Mouse (Mus musculus) liver, postnatal 0 days (tissue): ENCODE results near the gene Sdsl. TPM values are rescaled to one million over a fixed set of nuclear protein-coding genes. Genes with fewer than 3 reads are reported as not detected.

ENCODE experiments used
- ATAC-seq: fragments of 200-750 bp; cut with Nextera tagmentation; 2 replicates; pipeline ENCODE4 v1.8.0; 2017; ENCODE audit warnings: mild to moderate bottlenecking, moderate library complexity
- DNase-seq: peaks from one replicate; pipeline ENCODE4 v3.0.0-alpha.2; 2016
- H3K27ac ChIP-seq: fragments of 300-500 bp; sonication (generic); 2 replicates; pipeline ENCODE4 v1.5.1; 2014; ENCODE audit warnings: antibody characterized with exemption, moderate library complexity, mild to moderate bottlenecking, low read depth
- H3K27me3 ChIP-seq: fragments of 300-500 bp; sonication (generic); 2 replicates; pipeline ENCODE4 v1.6.1; 2014; ENCODE audit warnings: low read length, control low read depth, mixed read lengths; ENCODE audit not compliant: insufficient read depth
- H3K36me3 ChIP-seq: fragments of 300-500 bp; sonication (generic); replicated peaks from 2 replicates; pipeline ENCODE4 v1.6.1; 2014; ENCODE audit warnings: mild to moderate bottlenecking, control low read depth, low read length, moderate library complexity, mixed read lengths; ENCODE audit not compliant: insufficient read depth
- H3K4me1 ChIP-seq: fragments of 300-500 bp; sonication (generic); 2 replicates; pipeline ENCODE4 v1.6.1; 2014; ENCODE audit warnings: antibody characterized with exemption, mild to moderate bottlenecking, control low read depth; ENCODE audit not compliant: insufficient read depth
- H3K4me2 ChIP-seq: fragments of 300-500 bp; sonication (generic); 2 replicates; pipeline ENCODE4 v1.6.1; 2014; ENCODE audit warnings: low read depth, mild to moderate bottlenecking, low read length, moderate library complexity, mixed read lengths
- H3K4me3 ChIP-seq: fragments of 300-500 bp; sonication (generic); 2 replicates; pipeline ENCODE4 v1.5.1; 2014; ENCODE audit warnings: low read depth, low read length
- H3K9ac ChIP-seq: fragments of 300-500 bp; sonication (generic); replicated peaks from 2 replicates; pipeline ENCODE4 v1.6.1; 2014; ENCODE audit warnings: mild to moderate bottlenecking, moderate library complexity
- H3K9me3 ChIP-seq: fragments of 300-500 bp; sonication (generic); 2 replicates; pipeline ENCODE4 v1.6.1; 2016; ENCODE audit warnings: mild to moderate bottlenecking, control low read depth, low read length, mixed read lengths
- CTCF ChIP-seq: sonication (generic); IDR thresholded peaks from 2 replicates; pipeline ENCODE4 v1.5.1; 2016; ENCODE audit warnings: antibody characterized with exemption, low read depth
- EP300 ChIP-seq: IDR thresholded peaks from 2 replicates; pipeline ENCODE4 v1.6.1; 2016; ENCODE audit warnings: antibody characterized with exemption, low read depth, mild to moderate bottlenecking
- WGBS: fragments of 180-500 bp; shearing (Covaris S2); extraction: QIAGEN DNeasy Blood & Tissue Kit; methylation state at CpG from one replicate; pipeline ENCODE4 v1.1.7; 2014; ENCODE audit not compliant: insufficient replicate concordance; 5-methylcytosine and 5-hydroxymethylcytosine counted together
- polyA plus RNA-seq: library from polyadenylated mRNA; unstranded; fragments of >200 nt; fragmentation: Nextera tagmentation; extraction: Ambion mirVana; gene quantifications from 2 replicates; pipeline ENCODE4 v1.2.1, GENCODE M21; 2015

The Sdsl gene
- polyA plus RNA-seq, 1 experiment from 2014 or later: 21.0 TPM

GRCm38 (mm10) chr5:120497071-120497470, 24.5 kb upstream of the Sdsl start:
- Histone ChIP-seq H3K27me3 (no peaks in the 10 kb centered on the region), H3K27ac (no peak overlapping the region), H3K4me1 (peaks cover 6% of the 10 kb centered on the region), H3K4me2 (no peak overlapping the region), H3K9ac (no peak overlapping the region), H3K4me3 (no peak overlapping the region), H3K9me3 (no peaks in the 10 kb centered on the region), H3K36me3 (peaks cover 15% of the 10 kb centered on the region)
- 62% methylated on average over 3 of the region's 3 CpGs for WGBS
- DNase-seq: no peak
- TF ChIP-seq CTCF (no peak), EP300 (no peak)
- no peak for ATAC-seq

- no peaks in the 10 kb centered on the region for H3K27me3 ChIP-seq
- H3K4me2 ChIP-seq: no peak overlapping the region
- H3K9ac ChIP-seq: no peak overlapping the region
- ATAC-seq (no peak), DNase-seq (no peak)
- no peaks in the 10 kb centered on the region for H3K9me3 ChIP-seq
- peaks cover 15% of the 10 kb centered on the region for H3K36me3 ChIP-seq
- 0 out of 2 replicates have a peak, but pooled peaks cover 2% of the 10 kb centered on the region for H3K4me1 ChIP-seq
- WGBS: 80% methylated on average over 13 of the region's 13 CpGs
- no peak overlapping the region for H3K27ac ChIP-seq
- H3K4me3 ChIP-seq: no peak overlapping the region
- TF ChIP-seq CTCF (no peak), EP300 (no peak)
These were observed 23.2 kb upstream of the Sdsl start for GRCm38 (mm10) chr5:120495703-120496226.

- no peaks in the 10 kb centered on the region for H3K9me3 ChIP-seq
- DNase-seq (no peak), ATAC-seq (no peak)
- no peak for TF ChIP-seq EP300
- no peak for TF ChIP-seq CTCF
- H3K9ac ChIP-seq: no peak overlapping the region
- peaks cover 15% of the 10 kb centered on the region for H3K36me3 ChIP-seq
- no peak overlapping the region for H3K4me2 ChIP-seq
- 72% methylated on average over 10 of the region's 10 CpGs for WGBS
- no peaks in the 10 kb centered on the region for H3K27me3 ChIP-seq
- H3K4me1 ChIP-seq: 0 out of 2 replicates have a peak, but pooled peaks cover 2% of the 10 kb centered on the region
- no peak overlapping the region for H3K27ac ChIP-seq
- H3K4me3 ChIP-seq: no peak overlapping the region
These were observed 22.6 kb upstream of the Sdsl start for GRCm38 (mm10) chr5:120495064-120495702.

GRCm38 (mm10) chr5:120493873-120494395, 21.3 kb upstream of the Sdsl start:
- TF ChIP-seq CTCF (no peak), EP300 (no peak)
- H3K27ac ChIP-seq: no peak overlapping the region
- ATAC-seq: no peak
- 92% methylated on average over 9 of the region's 9 CpGs for WGBS
- no peak overlapping the region for H3K9ac ChIP-seq
- DNase-seq: no peak
- H3K4me1 ChIP-seq: 0 out of 2 replicates have a peak, but pooled peaks cover 2% of the 10 kb centered on the region
- no peak overlapping the region for H3K4me2 ChIP-seq
- no peaks in the 10 kb centered on the region for H3K9me3 ChIP-seq
- H3K4me3 ChIP-seq: no peak overlapping the region
- H3K36me3 ChIP-seq: peaks cover 15% of the 10 kb centered on the region
- H3K27me3 ChIP-seq: no peaks in the 10 kb centered on the region

GRCm38 (mm10) chr5:120493440-120493839, 20.8 kb upstream of the Sdsl start:
- WGBS: 83% methylated on average over 6 of the region's 6 CpGs
- H3K4me3 ChIP-seq: no peak overlapping the region
- no peaks in the 10 kb centered on the region for H3K27me3 ChIP-seq
- no peak overlapping the region for H3K4me2 ChIP-seq
- H3K9ac ChIP-seq: no peak overlapping the region
- ATAC-seq: no peak
- H3K4me1 ChIP-seq: 0 out of 2 replicates have a peak, but pooled peaks cover 2% of the 10 kb centered on the region
- no peaks in the 10 kb centered on the region for H3K9me3 ChIP-seq
- DNase-seq: no peak
- peaks cover 15% of the 10 kb centered on the region for H3K36me3 ChIP-seq
- H3K27ac ChIP-seq: no peak overlapping the region
- TF ChIP-seq CTCF: no peak
- no peak for TF ChIP-seq EP300

- Histone ChIP-seq H3K9me3 (no peaks in the 10 kb centered on the region), H3K36me3 (peaks cover 14% of the 10 kb centered on the region), H3K9ac (no peak overlapping the region), H3K4me3 (no peak overlapping the region), H3K4me2 (no peak overlapping the region), H3K27ac (no peak overlapping the region), H3K27me3 (no peaks in the 10 kb centered on the region), H3K4me1 (0 out of 2 replicates have a peak, but pooled peaks cover 2% of the 10 kb centered on the region)
- ATAC-seq (no peak), DNase-seq (peak; percentile 58)
- TF ChIP-seq EP300: no peak
- TF ChIP-seq CTCF: peak; percentile 58
- WGBS: 80% methylated on average over 11 of the region's 11 CpGs
These were observed 19.8 kb upstream of the Sdsl start for GRCm38 (mm10) chr5:120492437-120492836.
